Mouse (Mus musculus) WW6 (cell line): ENCODE measurements around the gene Zfp740.

Experiments
- DNase-seq: peaks from one replicate; pipeline ENCODE4 v3.0.0-alpha.2; 2013; ENCODE audit warnings: low read depth, low spot score

Zfp740 gene

GRCm38 (mm10) chr15:102192271-102192812 lies 10.7 kb upstream of the Zfp740 start:
- DNase-seq, result no peak

- no peak for DNase-seq
Measured at GRCm38 (mm10) chr15:102192820-102193386, 10.1 kb upstream of the Zfp740 start.

DNA sequence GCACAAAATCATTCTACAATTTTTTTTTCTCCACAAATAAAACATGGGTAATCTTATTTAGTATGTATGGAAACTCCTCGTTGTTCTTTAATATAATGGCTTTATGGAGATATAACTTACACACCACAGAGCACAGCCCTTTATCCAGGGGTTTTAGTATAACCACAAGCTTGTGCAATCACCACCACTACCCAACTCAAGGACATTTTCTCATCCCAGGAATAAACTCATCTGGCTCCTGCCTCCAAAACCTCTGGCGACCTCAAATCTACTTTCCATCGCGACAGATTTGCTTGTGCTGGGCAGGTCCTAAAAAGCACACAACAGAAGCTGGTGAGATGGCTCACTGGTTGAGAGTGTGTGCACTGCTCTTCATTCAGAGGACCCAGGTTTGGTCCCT lies 9.4 kb upstream of the Zfp740 start:
- no peak for DNase-seq

DNA sequence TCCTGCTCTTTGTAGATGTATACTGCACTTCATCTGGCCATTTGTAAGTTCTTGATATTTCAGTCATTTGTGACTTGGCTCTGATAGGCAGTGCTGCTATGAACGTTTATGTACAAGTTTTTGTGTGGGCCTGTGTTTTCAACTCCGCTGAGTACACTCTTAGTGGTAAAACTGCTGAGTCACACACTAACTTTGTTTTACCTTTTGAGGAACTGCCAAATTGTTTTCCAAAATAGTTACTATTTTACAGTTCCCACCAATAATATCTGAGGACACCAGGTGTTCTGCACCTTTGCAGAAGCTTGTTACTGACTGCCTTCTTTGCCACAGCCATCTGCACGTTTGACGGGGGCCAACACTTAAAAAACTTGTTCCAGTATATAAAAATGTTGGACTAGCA lies 8.6 kb upstream of the Zfp740 start:
- no peak for DNase-seq

- DNase-seq, result no peak
Measured at GRCm38 (mm10) chr15:102195373-102195772, 7.7 kb upstream of the Zfp740 start.

DNA sequence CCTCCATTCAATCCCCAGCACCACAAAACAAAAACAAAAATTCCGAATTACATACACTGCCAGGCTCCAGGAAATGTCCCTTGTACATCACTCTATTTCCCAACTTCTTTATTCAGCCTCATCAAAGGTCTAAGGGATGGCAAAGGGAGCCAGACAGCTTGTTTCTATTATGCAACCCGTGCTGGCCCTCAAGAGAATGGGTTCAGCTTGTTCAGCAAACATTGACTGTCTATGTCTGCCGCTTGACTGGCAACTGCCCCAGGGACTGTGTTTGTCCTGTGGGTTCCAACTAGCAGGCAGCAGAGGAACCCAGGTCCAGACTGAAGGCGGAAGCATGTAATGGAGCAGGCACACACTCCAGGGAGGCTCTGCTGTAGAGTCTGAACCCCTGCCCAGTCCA lies 4.2 kb upstream of the Zfp740 start:
- DNase-seq, result no peak

GRCm38 (mm10) chr15:102203835-102204381 lies 859 bp downstream of the Zfp740 start:
- no peak for DNase-seq

- no peak for DNase-seq
Measured at GRCm38 (mm10) chr15:102204674-102205505, 1.8 kb downstream of the Zfp740 start, which contains the start of gene Csad. Gene Csad (minus strand): TSS chr15:102204724.

- no peak for DNase-seq
Measured at GRCm38 (mm10) chr15:102205779-102206178, 2.7 kb downstream of the Zfp740 start.

GRCm38 (mm10) chr15:102207351-102207750 lies 4.3 kb downstream of the Zfp740 start:
- DNase-seq, result no peak

GRCm38 (mm10) chr15:102208092-102208561 lies 5.1 kb downstream of the Zfp740 start:
- no peak for DNase-seq

- no peak for DNase-seq
Measured at GRCm38 (mm10) chr15:102209114-102209513, 6.1 kb downstream of the Zfp740 start.

DNA sequence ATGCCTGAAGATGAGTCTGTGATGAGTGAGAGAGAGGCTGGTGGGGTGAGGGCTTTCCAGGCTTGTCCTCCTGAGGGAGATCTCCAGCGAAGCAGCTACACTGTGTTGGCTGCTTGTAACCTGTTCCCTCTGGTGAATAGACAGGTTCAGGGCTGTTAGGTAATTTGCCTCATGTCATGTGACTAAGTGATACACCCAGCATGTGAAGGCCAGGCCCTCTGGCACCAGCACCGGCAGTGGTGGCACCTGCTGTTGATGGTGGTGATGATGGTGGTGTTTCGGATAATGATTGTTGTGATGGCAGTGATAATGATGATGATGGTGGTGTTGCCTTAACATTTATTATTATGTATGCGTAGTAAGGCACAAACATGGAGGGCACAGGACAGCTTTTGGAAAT lies 7.8 kb downstream of the Zfp740 start:
- DNase-seq, result no peak

GRCm38 (mm10) chr15:102211895-102212294 lies 8.8 kb downstream of the Zfp740 start:
- DNase-seq, result no peak

DNA sequence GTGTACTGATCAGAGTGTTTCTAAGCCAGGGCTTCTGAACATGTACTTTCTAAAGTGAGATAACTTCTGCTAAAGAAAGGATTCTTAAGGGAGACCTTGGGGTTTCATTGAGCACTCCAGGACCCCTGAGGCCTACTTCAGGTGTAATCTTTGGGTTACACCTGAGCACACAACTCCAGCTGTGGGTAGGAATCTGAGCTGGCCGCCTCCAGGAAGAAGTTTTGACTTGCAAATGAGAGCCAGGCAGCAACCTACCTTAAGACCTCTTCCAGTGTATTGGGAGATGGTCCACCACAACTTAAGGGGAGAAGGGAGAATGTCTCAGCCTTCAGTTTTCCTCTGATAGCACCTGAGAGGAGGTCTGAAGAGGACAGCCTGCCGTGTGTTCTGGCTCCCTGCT lies 11.1 kb downstream of the Zfp740 start:
- DNase-seq, result no peak

GRCm38 (mm10) chr15:102215624-102216023 lies 12.6 kb downstream of the Zfp740 start:
- DNase-seq, result no peak

GRCm38 (mm10) chr15:102216459-102217228 lies 13.6 kb downstream of the Zfp740 start:
- no peak for DNase-seq

- DNase-seq, result no peak
Measured at GRCm38 (mm10) chr15:102217325-102217724, 14.3 kb downstream of the Zfp740 start.

GRCm38 (mm10) chr15:102222386-102222785 lies 19.3 kb downstream of the Zfp740 start:
- no peak for DNase-seq

- no peak for DNase-seq
Measured at GRCm38 (mm10) chr15:102224186-102224991, 21.3 kb downstream of the Zfp740 start.
